In the genomic region with DNA sequence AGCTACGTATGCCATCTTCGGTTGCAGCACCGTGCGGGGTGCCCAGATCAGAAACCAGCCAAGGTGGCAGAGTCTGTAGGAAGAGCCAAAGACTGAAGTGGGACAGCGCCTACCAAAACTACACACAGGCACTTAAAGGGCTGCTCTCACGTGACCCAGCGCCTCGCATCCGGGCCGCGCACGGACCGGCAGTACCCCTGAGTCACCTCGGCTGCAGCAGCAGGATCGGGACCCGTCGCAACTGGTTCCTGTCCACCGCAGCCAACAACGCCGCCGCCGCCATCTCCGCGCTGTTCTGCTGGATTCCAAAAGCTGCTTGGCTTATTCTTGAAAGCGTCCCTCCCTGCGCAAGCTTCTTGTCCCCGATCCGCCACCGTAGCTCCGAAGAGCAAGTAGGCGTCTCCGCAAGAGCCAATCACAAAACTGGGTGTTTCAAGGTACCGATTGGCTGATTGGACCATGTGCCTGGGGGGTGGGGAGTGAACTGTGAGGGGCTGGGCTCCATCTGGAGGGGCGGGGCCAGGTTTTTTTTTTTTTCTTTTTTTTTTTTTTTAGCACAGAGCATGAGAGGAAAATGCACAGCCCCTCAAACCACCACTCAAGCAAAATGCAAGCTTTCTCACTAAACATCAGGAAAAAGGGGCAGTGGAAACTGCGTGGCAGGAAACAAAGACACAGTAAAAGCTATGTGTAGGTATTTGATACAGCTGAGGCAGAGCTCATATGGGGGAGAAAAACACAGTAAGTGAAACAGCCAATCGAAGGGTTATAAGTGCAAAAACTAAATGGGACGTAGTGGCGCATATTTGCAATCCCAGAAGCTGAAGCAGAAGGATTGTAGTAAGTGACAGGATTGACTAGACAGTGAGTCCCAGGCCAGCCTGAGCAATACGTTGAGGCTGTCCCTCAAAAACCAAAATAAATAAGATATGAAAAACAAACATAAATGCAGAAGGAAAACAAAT, we compare ENCODE assay signal across 1 mouse cellular context.
TF ChIP-seq lines count a peak whose summit lies in the region.

A gene (minus strand): TSS at position 404 of the 965 bp plus-strand sequence.

TF ChIP-seq in MEL, 35 proteins besides CTCF, POLR2A, EP300 and RAD21 (continued from another document):
- TF ChIP-seq NRF1 (IDR thresholded peaks at IDR 0.05; ENCODE audit: insufficient read depth, low read depth, low read length, poor library complexity, severe bottlenecking) (peak; percentile 40; the same call in 1 of the 2 replicates), USF2 (IDR thresholded peaks at IDR 0.05; ENCODE audit: borderline replicate concordance in 1 of 2, insufficient read depth in 1 of 2, low read depth in 1 of 2, low read length in 2 of 2) (peak in 1 of 2 experiments; percentile 80; a peak in 2 of 4 replicates), MXI1 (IDR thresholded peaks at IDR 0.05; ENCODE audit: low read depth, low read length) (peak; percentile 78; the same call in 1 of the 2 replicates), GABPA (IDR thresholded peaks at IDR 0.05; ENCODE audit: low read depth, low read length) (no peak)
